Mouse (Mus musculus) gonadal fat pad, adult 2 months (tissue): ENCODE data around the gene Prodh2. TPM values are rescaled to one million over a fixed set of nuclear protein-coding genes. Genes with fewer than 3 reads are reported as not detected.
"Not testable (repeated sequence)": the region's sequence is repeated elsewhere in the genome, so short reads cannot be mapped to it uniquely, and the experiment has no call there.

Source experiments
- DNase-seq: peaks from one replicate; pipeline ENCODE4 v3.0.0-alpha.2; 2012; ENCODE audit warnings: low read depth
- polyA plus RNA-seq: library from polyadenylated mRNA; depleted of rRNA; stranded (reverse); fragments of >200 nt; gene quantifications from 2 replicates; pipeline ENCODE4 v1.2.3, GENCODE M21; 2012; rRNA removed

The Prodh2 gene
- polyA plus RNA-seq, result 0.19 and 0.20 TPM in 2 replicates

- DNase-seq, result no peak
These were observed at the start of gene Prodh2 for GRCm38 (mm10) chr7:30493401-30493931. Prodh2 (plus strand) TSS chr7:30493622.

DNA sequence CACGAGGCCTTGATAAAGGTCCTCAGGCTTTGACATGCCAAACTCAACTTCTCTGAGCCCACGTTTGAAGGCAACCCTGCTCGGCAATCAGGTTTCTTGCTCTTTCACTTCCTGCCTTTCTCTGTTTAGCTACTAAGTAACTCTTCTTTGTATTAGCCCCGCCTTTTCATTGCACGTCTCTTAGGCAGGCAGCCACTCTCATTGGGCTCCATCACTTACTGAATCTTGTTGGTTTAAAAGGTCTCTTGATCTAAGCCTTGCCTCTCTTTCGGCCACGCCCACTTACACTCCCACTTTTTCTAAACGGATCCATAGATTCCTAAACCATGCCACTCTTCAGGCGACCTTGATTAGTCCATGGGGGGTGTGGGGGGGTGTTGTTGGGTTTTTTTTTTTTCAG is 49.7 kb upstream of the Prodh2 start:
- no peak for DNase-seq

- DNase-seq, result no peak
These were observed 49.1 kb upstream of the Prodh2 start for GRCm38 (mm10) chr7:30444154-30444970.

- no peak for DNase-seq
These were observed 48.3 kb upstream of the Prodh2 start, which contains the start of gene Aplp1 for GRCm38 (mm10) chr7:30444971-30445751. Aplp1 (minus strand) TSS chr7:30445535.

DNA sequence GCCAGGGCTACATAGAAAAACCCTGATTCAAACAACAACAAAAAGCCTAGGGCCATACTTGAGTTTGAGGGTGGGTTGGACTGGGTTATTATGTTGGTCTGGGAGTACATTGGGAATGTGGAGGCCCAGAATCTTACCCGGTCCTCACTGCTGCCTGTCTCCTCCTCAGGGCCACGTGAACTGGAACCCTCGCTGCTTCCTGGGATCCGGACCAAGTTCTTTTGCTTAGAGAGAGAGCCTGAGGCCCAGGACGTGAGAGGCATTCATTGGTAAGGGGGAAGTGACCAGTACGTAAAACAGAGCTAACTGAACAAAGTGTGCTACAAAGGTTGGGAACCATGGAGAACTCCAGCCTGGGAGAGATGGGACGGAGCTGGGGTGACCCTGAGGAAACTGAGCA is 43.2 kb upstream of the Prodh2 start:
- no peak for DNase-seq

DNA sequence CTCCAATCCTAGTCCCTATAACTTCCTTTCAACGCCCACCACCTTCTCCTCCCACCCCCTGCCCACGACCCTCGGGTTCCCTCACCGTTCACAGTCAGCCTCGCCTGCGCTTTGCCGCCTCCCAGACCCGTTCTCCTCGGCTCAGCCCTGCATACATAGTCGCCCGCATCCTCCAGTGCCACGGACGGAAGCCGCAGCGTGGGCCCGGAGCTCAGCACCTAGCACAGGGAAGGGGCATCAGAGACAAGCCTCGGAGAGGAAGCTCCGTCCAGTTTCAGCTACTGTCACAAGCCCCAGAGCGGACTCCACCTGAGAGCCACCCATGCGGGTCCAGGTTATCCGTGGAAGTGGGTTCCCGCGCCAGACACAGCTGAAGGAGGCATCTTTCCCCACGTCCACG is 40.1 kb upstream of the Prodh2 start:
- DNase-seq, result no peak

DNA sequence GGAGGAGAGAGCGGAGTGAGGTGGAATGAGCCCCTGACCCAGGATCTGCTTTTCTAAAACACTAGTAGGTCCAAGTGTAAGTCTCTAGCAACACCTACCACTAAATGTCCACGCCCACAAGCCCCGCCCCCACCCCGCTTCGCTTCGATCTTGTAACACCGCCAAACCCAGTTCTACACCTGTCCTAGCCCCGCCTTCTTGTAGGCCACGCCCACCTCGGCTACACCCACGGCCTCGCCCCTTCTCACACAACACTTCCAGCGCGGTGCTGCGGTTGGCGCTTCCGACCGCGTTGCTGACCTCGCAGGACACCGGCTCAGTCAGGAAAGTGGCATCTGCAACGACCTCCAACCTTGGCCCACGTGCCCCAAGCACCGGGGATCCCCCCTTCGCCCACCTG is 39.7 kb upstream of the Prodh2 start:
- no peak for DNase-seq

GRCm38 (mm10) chr7:30454259-30454658 is 39.2 kb upstream of the Prodh2 start:
- DNase-seq, result no peak

- no peak for DNase-seq
These were observed 36.9 kb upstream of the Prodh2 start for GRCm38 (mm10) chr7:30456487-30456886.

DNA sequence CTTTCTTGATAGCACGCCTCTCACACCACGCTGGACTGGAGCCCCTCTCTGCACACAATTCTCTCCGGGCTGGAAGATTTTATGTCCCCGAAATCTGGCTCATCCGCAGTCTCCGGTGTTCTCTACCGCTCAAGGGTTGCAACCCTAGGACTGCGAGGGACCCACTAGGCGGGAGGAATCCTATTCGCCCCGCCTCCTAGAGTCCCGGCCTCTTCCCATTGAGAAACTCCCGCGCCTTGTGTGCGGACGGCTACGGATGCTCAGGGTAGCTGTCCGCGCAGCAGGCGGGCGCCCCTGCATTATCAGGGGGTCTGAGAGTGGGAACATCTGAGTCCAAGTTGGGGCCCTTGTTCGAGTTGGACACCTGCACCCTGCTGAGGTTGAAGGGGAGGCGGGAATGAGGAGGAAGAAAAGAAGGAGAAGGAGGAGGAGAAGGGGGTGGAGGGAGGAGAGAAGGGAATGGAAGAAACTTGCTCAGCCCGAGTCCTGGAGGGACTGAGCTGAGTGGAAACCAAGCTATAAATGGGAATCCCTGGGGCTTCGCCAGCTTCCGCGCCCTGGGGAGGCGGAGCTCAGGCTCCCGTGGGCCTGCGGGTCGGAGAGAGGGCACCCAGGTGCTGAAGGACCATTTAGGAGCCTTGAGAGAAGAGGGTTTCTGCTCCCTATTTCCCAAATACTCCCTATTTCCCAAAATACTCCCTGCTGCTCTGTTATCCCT is 36.4 kb upstream of the Prodh2 start:
- DNase-seq, result no peak

DNA sequence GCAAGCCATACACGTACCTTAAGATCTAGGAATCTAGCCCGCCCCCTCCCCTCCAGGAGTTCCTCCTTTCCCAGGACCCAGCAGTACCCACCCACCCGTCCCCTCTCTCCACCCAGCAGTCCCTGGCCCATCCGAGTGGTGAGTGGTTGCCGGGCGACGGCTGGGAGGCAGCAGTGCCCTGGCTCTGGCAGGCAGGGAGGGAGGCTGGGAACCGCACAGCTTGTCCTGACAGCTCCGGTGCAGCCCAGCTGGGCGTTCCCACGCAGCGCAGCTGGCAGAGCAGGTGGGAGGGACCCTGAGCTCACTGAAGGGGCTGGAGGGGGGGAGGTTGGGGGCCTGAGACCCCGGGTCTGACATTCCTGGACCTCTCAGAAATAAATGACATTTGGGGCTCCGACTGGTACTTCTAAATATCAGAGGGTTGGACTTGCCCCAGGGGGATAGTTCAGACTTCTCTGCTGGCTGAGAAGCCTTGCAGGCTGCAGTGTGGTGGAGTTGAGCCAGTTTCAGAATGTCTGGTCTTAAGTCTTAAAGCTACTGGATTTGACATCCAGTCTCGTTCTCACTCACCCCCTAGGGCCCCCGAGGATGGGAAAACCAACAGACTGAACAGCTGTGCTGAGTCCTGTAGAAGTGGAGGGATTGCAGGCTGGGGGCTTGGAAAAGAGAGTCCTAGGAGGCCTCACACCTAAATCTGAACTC is 35.6 kb upstream of the Prodh2 start, which contains the start of the genes Kirrel2 and Nphs1:
Kirrel2 (minus strand) TSS at position 62 of the 702 bp plus-strand sequence.
Nphs1 (plus strand) TSS at position 687 of the 702 bp plus-strand sequence.
- no peak for DNase-seq

GRCm38 (mm10) chr7:30459484-30459883 is 33.9 kb upstream of the Prodh2 start:
- DNase-seq, result no peak

DNA sequence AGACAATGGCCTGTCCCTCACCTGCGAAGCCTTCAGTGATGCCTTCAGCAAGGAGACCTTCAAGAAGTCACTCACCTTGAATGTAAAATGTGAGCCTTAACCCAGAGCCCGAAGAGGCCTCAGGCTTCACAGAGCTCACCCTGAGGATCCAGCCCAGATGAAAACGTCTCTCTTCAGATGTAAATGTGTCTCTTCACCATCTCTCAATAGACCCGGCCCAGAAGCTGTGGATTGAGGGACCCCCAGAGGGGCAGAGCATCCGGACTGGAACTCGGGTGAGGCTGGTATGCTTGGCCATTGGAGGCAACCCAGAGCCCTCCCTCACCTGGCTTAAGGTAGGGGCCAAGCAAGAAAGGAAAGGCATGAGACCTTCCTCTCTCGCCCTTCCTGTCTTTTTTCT is 29.9 kb upstream of the Prodh2 start:
- DNase-seq, result no peak

- no peak for DNase-seq
These were observed 29.4 kb upstream of the Prodh2 start for GRCm38 (mm10) chr7:30463996-30464395.

GRCm38 (mm10) chr7:30464816-30465300 is 28.6 kb upstream of the Prodh2 start:
- DNase-seq, result no peak

DNA sequence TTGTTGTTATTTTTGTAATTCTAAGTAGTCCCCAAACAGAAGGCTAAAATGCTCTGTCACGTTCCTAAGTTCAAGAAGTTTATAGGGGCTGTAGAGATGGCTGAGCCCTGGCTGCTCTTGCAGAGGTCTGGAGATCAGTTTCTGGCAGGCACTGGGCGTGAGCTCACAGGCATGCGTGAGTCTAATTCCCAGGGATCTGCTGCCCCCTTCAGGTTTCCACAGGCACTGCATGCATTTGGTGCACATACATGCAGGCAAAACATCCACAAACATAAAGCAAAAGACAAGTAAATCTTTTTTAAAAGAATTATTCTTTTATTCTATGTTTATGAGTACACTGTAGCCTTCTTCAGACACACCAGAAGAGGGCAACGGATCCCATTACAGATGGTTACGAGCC is 21.0 kb upstream of the Prodh2 start:
- DNase-seq, result no peak

GRCm38 (mm10) chr7:30474999-30475398 is 18.4 kb upstream of the Prodh2 start:
- no peak for DNase-seq

DNA sequence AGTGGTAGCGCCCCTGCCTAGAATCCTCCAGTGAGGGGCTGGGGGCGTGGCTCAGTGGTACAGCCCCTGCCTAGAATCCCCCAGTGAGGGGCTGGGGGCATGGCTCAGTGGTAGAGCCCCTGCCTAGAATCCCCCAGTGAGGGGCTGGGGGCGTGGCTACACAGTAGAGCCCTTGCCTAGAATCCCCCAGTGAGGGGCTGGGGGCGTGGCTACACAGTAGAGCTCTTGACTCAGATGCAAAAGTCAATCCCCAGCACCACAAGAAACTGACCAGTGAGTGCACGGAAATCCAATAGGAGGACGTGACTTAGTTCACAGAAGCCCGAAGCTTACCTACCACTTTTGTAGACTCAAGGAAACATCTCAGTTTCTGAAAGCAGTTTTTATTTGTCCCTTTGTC is 17.3 kb upstream of the Prodh2 start:
- not testable (repeated sequence) for DNase-seq

GRCm38 (mm10) chr7:30477415-30478381 is 15.7 kb upstream of the Prodh2 start:
- peak; percentile 44 for DNase-seq

DNA sequence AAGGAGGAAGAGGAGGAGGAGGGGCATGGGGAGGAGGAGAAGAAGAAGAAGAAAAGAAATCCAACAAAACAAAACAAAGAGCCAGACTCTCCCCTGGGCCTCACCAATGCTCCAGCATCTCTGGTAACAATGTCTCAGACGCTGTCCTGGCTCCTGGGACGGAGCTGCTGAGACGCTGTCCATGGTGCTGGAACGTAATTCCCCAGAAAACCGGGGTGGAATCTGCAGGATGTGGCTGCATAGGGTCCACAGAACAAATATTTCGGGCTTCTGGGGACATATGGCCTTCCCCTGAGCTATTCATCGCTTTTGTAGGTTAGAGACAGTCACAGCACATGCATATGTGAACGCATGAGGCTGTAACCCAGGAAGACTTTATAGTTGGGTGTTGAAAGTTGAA is 9.2 kb upstream of the Prodh2 start:
- no peak for DNase-seq
